Mouse (Mus musculus): ENCODE results near the gene Ttll4.

- no peak for TF ChIP-seq EP300 (optimal IDR thresholded peaks at IDR 0.05)
- TF ChIP-seq CTCF (IDR thresholded peaks at IDR 0.05; ENCODE audit: low read depth): no peak
Measured at GRCm38 (mm10) chr1:74752150-74752549, 90.6 kb downstream of the Ttll4 start.

Measured in stomach, postnatal 0 days (tissue).